Mouse (Mus musculus) thymus, adult 2 months (tissue): ENCODE results near the gene Cc2d2b. TPM values are rescaled to one million over a fixed set of nuclear protein-coding genes. Genes with fewer than 3 reads are reported as not detected.
A peak's percentile ranks its signal among the peaks of the same experiment; 100 is the strongest.

Experiments
- DNase-seq: peaks from one replicate; pipeline ENCODE4 v3.0.0; 2021
- H3K27ac ChIP-seq: fragments of 200-500 bp; 2 replicates; pipeline ENCODE4 v1.5.1; 2012; ENCODE audit warnings: low read length, control low read depth; ENCODE audit not compliant: control insufficient read depth, insufficient read depth
- H3K27me3 ChIP-seq: fragments of 200-500 bp; 2 replicates; pipeline ENCODE4 v1.6.1; 2012; ENCODE audit warnings: mild to moderate bottlenecking, low read length, moderate library complexity, mixed read lengths; ENCODE audit not compliant: control insufficient read depth, insufficient read depth
- H3K36me3 ChIP-seq: fragments of 200-500 bp; 2 replicates; pipeline ENCODE4 v1.6.1; 2012; ENCODE audit warnings: mild to moderate bottlenecking, low read length, moderate library complexity; ENCODE audit not compliant: control insufficient read depth, insufficient read depth
- H3K4me1 ChIP-seq: fragments of 200-500 bp; replicated peaks from 2 replicates; pipeline ENCODE4 v1.6.1; 2012; ENCODE audit warnings: low read length; ENCODE audit not compliant: control insufficient read depth, insufficient read depth
- H3K4me3 ChIP-seq: fragments of 200-500 bp; 2 replicates; pipeline ENCODE4 v1.5.1; 2012; ENCODE audit warnings: mild to moderate bottlenecking, low read length, control low read depth, moderate library complexity; ENCODE audit not compliant: control insufficient read depth, insufficient read depth
- CTCF ChIP-seq: fragments of 200-500 bp; IDR thresholded peaks from 2 replicates; pipeline ENCODE4 v1.5.1; 2012; ENCODE audit warnings: mild to moderate bottlenecking, control low read depth, low read length, moderate library complexity, borderline replicate concordance; ENCODE audit not compliant: control insufficient read depth, poor library complexity, insufficient read depth; ENCODE audit errors: extremely low read depth
- POLR2A ChIP-seq: fragments of 200-500 bp; IDR thresholded peaks from 2 replicates; pipeline ENCODE4 v1.6.1; 2012; ENCODE audit warnings: mild to moderate bottlenecking, low read length, control low read depth, moderate library complexity; ENCODE audit not compliant: control insufficient read depth, poor library complexity, insufficient read depth; ENCODE audit errors: extremely low read depth
- WGBS: fragments of 180-500 bp; shearing (Covaris S2); methylation state at CpG from one replicate; pipeline ENCODE4 v1.1.7; 2018; 5-methylcytosine and 5-hydroxymethylcytosine counted together
- polyA plus RNA-seq: library from polyadenylated mRNA; depleted of rRNA; stranded (reverse); fragments of >200 nt; gene quantifications from 2 replicates; pipeline ENCODE4 v1.2.3, GENCODE M21; 2012

Gene Cc2d2b
- polyA plus RNA-seq, 1 experiment, result not detected

DNA sequence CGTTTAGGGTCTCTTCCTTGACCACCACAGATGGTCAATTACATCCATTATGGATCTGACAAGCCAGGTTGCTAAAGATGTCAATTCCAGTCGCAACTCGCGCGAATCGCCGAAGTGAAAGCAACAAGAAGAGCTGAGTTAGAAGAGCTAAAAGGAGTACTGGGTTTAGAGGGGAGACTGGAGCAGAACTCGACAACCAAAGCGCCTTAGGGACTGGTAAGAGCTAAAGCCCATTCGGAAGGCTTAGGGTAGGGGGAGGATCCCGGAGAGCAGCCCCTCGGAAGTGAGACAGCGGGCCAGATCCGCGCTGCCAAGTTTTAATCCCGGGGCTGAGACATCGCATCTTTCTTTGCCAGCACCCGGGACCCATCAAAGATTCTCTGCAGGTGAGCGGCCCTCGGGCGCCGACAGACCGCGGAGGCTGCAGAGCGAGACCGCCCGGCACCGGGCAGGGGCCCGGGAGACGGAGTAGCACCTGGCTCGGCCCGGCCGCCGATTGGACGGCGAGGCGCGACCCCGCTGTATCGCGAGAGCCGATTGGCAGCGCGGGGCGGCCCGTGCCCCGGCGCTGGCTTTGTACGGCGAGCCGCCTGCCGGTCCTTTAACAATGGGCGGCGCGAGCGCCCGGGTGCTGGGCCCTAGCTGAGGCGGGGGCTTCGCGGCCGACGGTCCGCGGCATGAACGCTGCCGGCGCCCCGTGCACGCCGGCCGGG is 82.3 kb downstream of the Cc2d2b start, which contains the start of gene Ccnj:
Gene Ccnj, plus strand, starts transcription at position 577 of the 713 bp plus-strand sequence.
- Histone ChIP-seq H3K27ac (peak within 1 kb of the TSS; percentile 1; the same call in 1 of the 2 replicates), H3K4me1 (peaks cover 7% of the 10 kb centered on the region), H3K27me3 (no peaks in the 10 kb centered on the region), H3K4me3 (peak within 1 kb of the TSS; percentile 90), H3K36me3 (no peaks in the 10 kb centered on the region)
- peak; percentile 95 for DNase-seq
- WGBS, result under 1% methylated on average over 71 of the region's 71 CpGs
- TF ChIP-seq POLR2A (peak; percentile 83; the same call in 1 of the 2 replicates), CTCF (no peak)

DNA sequence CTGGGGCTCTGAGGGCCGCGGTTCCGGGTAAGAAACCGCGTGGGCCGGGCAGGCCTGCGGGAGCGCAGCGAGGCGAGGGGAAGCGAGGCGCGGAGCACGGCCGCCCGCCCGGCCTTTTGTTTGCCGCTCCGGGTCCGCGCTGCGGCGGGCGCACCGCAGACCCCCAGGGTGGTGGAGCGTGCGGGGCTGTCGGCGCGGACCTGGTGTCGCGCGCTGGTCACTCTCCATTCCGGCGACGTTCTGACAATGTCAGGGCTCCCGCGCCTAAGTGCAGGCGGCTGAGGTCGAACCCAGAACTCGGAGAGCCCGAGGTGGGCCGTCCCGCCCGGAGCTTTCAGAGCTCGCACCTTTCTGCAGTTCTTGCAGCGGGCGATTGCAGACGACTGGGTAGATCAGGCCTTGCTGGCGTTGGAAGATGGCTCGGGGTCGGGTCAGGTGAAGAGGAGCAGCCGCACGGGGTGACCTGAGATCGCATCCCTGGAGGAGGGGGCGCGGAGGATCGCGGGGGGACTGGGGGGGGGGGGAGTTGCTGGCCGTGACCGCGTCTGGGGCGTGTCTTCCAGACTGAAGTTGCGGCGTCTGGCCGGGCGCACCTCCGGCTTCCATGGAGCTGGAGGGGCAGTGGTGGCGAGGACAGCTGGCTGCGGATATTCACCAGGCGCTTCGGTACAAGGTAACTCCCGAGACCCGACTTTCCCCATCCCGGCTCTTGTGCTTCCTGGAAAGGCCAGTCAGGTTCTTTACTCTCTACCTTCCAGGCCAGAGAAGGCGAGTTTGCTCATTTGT is 83.1 kb downstream of the Cc2d2b start:
- Histone ChIP-seq H3K4me1 (peaks cover 7% of the 10 kb centered on the region), H3K4me3 (peak overlapping the region; percentile 90), H3K36me3 (peaks cover under 1% of the 10 kb centered on the region; the same call in 1 of the 2 replicates), H3K27me3 (no peaks in the 10 kb centered on the region), H3K27ac (no peak overlapping the region)
- no peak for TF ChIP-seq CTCF
- no peak for TF ChIP-seq POLR2A
- DNase-seq, result peak; percentile 44
- 1% methylated on average over 65 of the region's 76 CpGs for WGBS

DNA sequence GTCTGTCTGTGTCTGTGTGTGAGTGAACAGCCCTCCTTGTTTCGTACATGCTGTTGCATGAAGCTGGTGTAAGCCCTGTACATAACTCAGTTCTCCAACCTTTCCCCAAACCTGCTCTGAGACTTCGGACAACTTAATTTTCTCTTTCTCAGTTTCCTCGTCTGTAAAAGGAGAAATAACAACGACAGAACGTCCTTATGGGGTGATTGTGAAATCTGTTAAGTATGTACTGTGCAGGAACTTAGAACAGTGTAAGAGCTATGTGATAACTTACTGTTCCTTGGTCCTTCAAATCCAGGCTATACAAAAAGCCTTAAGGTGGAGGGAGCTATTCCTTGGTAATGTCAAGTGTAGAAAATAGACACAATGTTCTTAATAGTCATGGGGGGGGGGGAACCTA is 83.8 kb downstream of the Cc2d2b start:
- H3K36me3 ChIP-seq, result peaks cover 8% of the 10 kb centered on the region
- H3K4me1 ChIP-seq, result peaks cover 7% of the 10 kb centered on the region
- DNase-seq, result no peak
- H3K27ac ChIP-seq, result no peak overlapping the region
- H3K27me3 ChIP-seq, result no peaks in the 10 kb centered on the region
- peak overlapping the region; percentile 90 for H3K4me3 ChIP-seq
- 10% methylated on average over 5 of the region's 5 CpGs for WGBS
- no peak for TF ChIP-seq CTCF
- no peak for TF ChIP-seq POLR2A

DNA sequence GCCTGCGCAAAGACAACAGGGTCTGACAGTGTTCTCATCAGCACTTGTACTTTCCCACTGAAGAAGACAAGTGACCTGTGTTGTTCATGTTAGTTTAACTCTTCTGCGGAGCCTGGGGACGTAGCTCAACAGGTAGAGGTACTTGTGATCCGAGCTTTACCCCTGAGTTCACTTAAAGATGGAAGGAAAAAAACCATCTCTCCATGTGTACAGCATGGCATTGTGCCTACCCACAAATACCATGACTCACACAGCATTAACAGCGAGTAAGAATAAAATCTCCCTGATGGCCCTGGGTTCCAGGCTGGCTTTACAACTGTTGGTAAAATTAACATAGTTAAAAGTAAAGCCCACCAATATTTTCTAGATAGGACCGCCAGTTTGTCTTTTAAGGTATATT is 85.9 kb downstream of the Cc2d2b start:
- Histone ChIP-seq H3K27ac (no peak overlapping the region), H3K4me1 (peaks cover 7% of the 10 kb centered on the region), H3K4me3 (no peak overlapping the region), H3K27me3 (no peaks in the 10 kb centered on the region), H3K36me3 (peaks cover 24% of the 10 kb centered on the region)
- TF ChIP-seq POLR2A (no peak), CTCF (no peak)
- DNase-seq, result no peak
- WGBS, result 96% methylated on average over 6 of the region's 6 CpGs

DNA sequence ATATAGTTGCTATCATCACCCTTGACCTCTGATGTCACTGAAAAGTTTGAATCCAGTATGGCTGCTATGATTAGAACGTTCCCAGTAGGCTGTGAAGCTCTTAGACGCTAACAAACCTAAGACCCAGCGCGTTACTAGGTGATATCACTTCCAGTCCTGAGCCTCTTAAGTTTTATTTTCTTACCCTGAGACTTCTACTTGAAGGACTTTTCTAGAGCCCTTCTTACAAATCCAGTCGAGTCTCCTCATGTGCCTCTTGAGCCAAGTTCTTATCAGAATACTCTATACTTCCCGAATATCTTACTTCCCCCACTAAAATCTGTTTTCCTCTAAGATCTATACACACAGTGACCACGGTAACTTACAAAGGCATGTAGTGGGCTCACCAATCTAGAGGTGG is 89.7 kb downstream of the Cc2d2b start:
- WGBS, result 91% methylated on average over 7 of the region's 7 CpGs
- no peak for DNase-seq
- H3K36me3 ChIP-seq, result peaks cover 45% of the 10 kb centered on the region
- H3K27ac ChIP-seq, result no peak overlapping the region
- H3K4me3 ChIP-seq, result no peak overlapping the region
- TF ChIP-seq POLR2A (no peak), CTCF (no peak)
- H3K27me3 ChIP-seq, result no peaks in the 10 kb centered on the region
- no peaks in the 10 kb centered on the region for H3K4me1 ChIP-seq

DNA sequence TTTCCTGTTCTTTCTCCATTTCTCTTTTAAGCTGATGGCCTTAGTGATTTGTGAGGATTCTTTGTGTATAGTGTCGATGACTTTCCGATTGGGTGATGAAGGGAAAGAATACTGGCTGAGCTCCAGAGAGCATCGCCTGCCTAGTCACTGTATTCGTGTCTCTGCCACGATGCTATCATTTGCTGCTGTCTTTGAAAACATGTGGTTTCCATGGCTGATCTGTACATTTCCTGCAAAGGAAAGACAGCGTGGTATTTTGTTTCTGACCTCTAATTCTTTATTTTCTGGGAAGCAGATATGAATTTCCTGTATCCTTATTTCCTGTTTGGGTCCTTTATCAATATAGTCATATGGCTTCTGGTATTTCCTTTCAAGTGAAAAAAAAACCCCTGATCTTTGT is 91.8 kb downstream of the Cc2d2b start:
- WGBS, result 49% methylated on average over 6 of the region's 6 CpGs
- peaks cover 57% of the 10 kb centered on the region for H3K36me3 ChIP-seq
- no peaks in the 10 kb centered on the region for H3K4me1 ChIP-seq
- no peak overlapping the region for H3K4me3 ChIP-seq
- DNase-seq, result no peak
- H3K27ac ChIP-seq, result no peak overlapping the region
- TF ChIP-seq POLR2A (no peak), CTCF (no peak)
- H3K27me3 ChIP-seq, result no peaks in the 10 kb centered on the region
